7 mouse cellular contexts compared by ENCODE assay signal in genomic region chr1:136466143-136466811, GRCm38 (mm10). TPM values are rescaled to one million over a fixed set of nuclear protein-coding genes. Genes with fewer than 3 reads are reported as not detected.
DNase-seq lines count a peak whose midpoint lies in the region; ATAC-seq lines count a peak whose summit lies in the region.

TSS of gene Kif14 (plus strand) at chr1:136466343.

- no peak within 1 kb of the TSS; the same call in 1 of the 2 replicates for H3K27ac ChIP-seq in embryonic facial prominence, embryonic 11.5 days (replicated peaks; ENCODE audit: low read depth, low read length)
- H3K27ac ChIP-seq in limb, embryonic 11.5 days (replicated peaks; ENCODE audit: low read depth, low read length) = no peak within 1 kb of the TSS
- H3K27ac ChIP-seq in midbrain, embryonic 14.5 days (replicated peaks; ENCODE audit: low read depth, low read length) = no peak within 1 kb of the TSS

- peak within 1 kb of the TSS; percentile 68 for H3K9ac ChIP-seq in embryonic facial prominence, embryonic 11.5 days (replicated peaks; ENCODE audit: low read length)
- H3K9ac ChIP-seq in limb, embryonic 11.5 days (ENCODE audit: low read length) = peak within 1 kb of the TSS; percentile 71
- H3K9ac ChIP-seq in midbrain, embryonic 14.5 days (replicated peaks; ENCODE audit: low read length) = peak within 1 kb of the TSS; percentile 44

- H3K36me3 ChIP-seq in embryonic facial prominence, embryonic 11.5 days (replicated peaks; ENCODE audit: control insufficient read depth, insufficient read depth, low read depth, low read length) = no peaks in the 10 kb centered on the region; the same call in 1 of the 2 replicates
- H3K36me3 ChIP-seq in limb, embryonic 11.5 days (ENCODE audit: control insufficient read depth, insufficient read depth, low read length) = peaks cover 7% of the 10 kb centered on the region; the same call in 1 of the 2 replicates
- H3K36me3 ChIP-seq in midbrain, embryonic 14.5 days (ENCODE audit: control insufficient read depth, insufficient read depth, low read length) = no peaks in the 10 kb centered on the region

- no peaks in the 10 kb centered on the region for H3K4me1 ChIP-seq in embryonic facial prominence, embryonic 11.5 days (ENCODE audit: control insufficient read depth, insufficient read depth, low read length)
- H3K4me1 ChIP-seq in limb, embryonic 11.5 days (ENCODE audit: control insufficient read depth, insufficient read depth, low read length) = peaks cover 6% of the 10 kb centered on the region
- H3K4me1 ChIP-seq in midbrain, embryonic 14.5 days (ENCODE audit: control insufficient read depth, insufficient read depth, low read length) = peaks cover 4% of the 10 kb centered on the region; the same call in 1 of the 2 replicates

- no peaks in the 10 kb centered on the region for H3K9me3 ChIP-seq in embryonic facial prominence, embryonic 11.5 days (replicated peaks; ENCODE audit: control insufficient read depth, low read length)
- H3K9me3 ChIP-seq in limb, embryonic 11.5 days (ENCODE audit: control insufficient read depth, low read length) = no peaks in the 10 kb centered on the region
- no peaks in the 10 kb centered on the region for H3K9me3 ChIP-seq in midbrain, embryonic 14.5 days (ENCODE audit: control insufficient read depth, low read length)

- DNase-seq in adrenal gland, postnatal 14 days = peak; percentile 98
- DNase-seq in embryonic facial prominence, embryonic 11.5 days (ENCODE audit: low spot score) = peak; percentile 99
- DNase-seq in heart, adult 11 months = peak; percentile 99
- DNase-seq in kidney, adult 18-20 months = peak; percentile 94
- DNase-seq in limb, embryonic 11.5 days (ENCODE audit: low spot score) = peak; percentile 98
- peak; percentile 97 for DNase-seq in midbrain, embryonic 14.5 days
- DNase-seq in spleen, adult 18-20 months = peak; percentile 90 to 93

- peak within 1 kb of the TSS; percentile 88 for H3K4me2 ChIP-seq in embryonic facial prominence, embryonic 11.5 days (ENCODE audit: low read depth, low read length)
- H3K4me2 ChIP-seq in limb, embryonic 11.5 days (ENCODE audit: low read depth, severe bottlenecking) = peak within 1 kb of the TSS; percentile 78
- H3K4me2 ChIP-seq in midbrain, embryonic 14.5 days (ENCODE audit: low read length) = peak within 1 kb of the TSS; percentile 97

- peak; percentile 95 for ATAC-seq in embryonic facial prominence, embryonic 11.5 days (replicated peaks; ENCODE audit: insufficient number of reproducible peaks, low FRiP score, low TSS enrichment, low read depth)
- ATAC-seq in limb, embryonic 11.5 days (ENCODE audit: insufficient number of reproducible peaks, low FRiP score, low TSS enrichment, low read depth) = peak; percentile 99
- ATAC-seq in midbrain, embryonic 14.5 days (ENCODE audit: low FRiP score, low TSS enrichment) = peak; percentile 97

- no peaks in the 10 kb centered on the region for H3K27me3 ChIP-seq in embryonic facial prominence, embryonic 11.5 days (ENCODE audit: control insufficient read depth, insufficient read depth, low read length)
- no peaks in the 10 kb centered on the region for H3K27me3 ChIP-seq in limb, embryonic 11.5 days (ENCODE audit: control insufficient read depth, insufficient read depth, low read length)
- no peaks in the 10 kb centered on the region for H3K27me3 ChIP-seq in midbrain, embryonic 14.5 days (ENCODE audit: control insufficient read depth, insufficient read depth, low read length)

- WGBS in embryonic facial prominence, embryonic 11.5 days = 1% methylated on average over 52 of the region's 52 CpGs
- under 1% methylated on average over 52 of the region's 52 CpGs for WGBS in limb, embryonic 11.5 days
- under 1% methylated on average over 52 of the region's 52 CpGs for whole genome bisulfite sequencing in midbrain, embryonic 14.5 days

- H3K4me3 ChIP-seq in embryonic facial prominence, embryonic 11.5 days (ENCODE audit: low read depth, low read length) = peak within 1 kb of the TSS; percentile 71
- peak within 1 kb of the TSS; percentile 61 for H3K4me3 ChIP-seq in limb, embryonic 11.5 days (ENCODE audit: low read depth, low read length)
- H3K4me3 ChIP-seq in midbrain, embryonic 14.5 days (replicated peaks; ENCODE audit: low read depth, low read length) = peak within 1 kb of the TSS; percentile 49

RNA-seq across cellular contexts. Expression of gene Kif14, which starts in this region (rescaled TPM):
- total RNA-seq in adrenal gland, postnatal 14 days (2021) = 3.9 and 4.8 TPM in 2 replicates
- polyA plus RNA-seq in embryonic facial prominence, embryonic 11.5 days (2014; fragmentation: Nextera tagmentation; extraction: Ambion mirVana) = 8.9 and 9.3 TPM in 2 replicates
- polyA plus RNA-seq in limb, embryonic 11.5 days (2014; fragmentation: Nextera tagmentation; extraction: Ambion mirVana) = 9.7 and 9.9 TPM in 2 replicates
- polyA plus RNA-seq in midbrain, embryonic 14.5 days (2014; fragmentation: Nextera tagmentation; extraction: Ambion mirVana) = 0.84 and 2.0 TPM in 2 replicates
